Mouse (Mus musculus) liver, embryonic 14.5 days (tissue): ENCODE data around the gene Atp1a4. TPM values are rescaled to one million over a fixed set of nuclear protein-coding genes. Genes with fewer than 3 reads are reported as not detected.

Experiments used
- ATAC-seq: fragments of 200-750 bp; cut with Nextera tagmentation; 2 replicates; pipeline ENCODE4 v1.8.0; 2017; ENCODE audit warnings: moderate number of reproducible peaks, mild to moderate bottlenecking, moderate library complexity; ENCODE audit not compliant: insufficient read depth
- DNase-seq, 3 experiments: peaks; one replicate each; pipeline ENCODE4 v3.0.0-alpha.2; 2012 to 2013; ENCODE audit warnings: low read depth in 3 of 3, low spot score in 3 of 3
- H3K27ac ChIP-seq: fragments of 300-500 bp; sonication (generic); 2 replicates; pipeline ENCODE4 v1.5.1; 2014; ENCODE audit warnings: moderate library complexity, mild to moderate bottlenecking, control low read depth, inconsistent platforms
- H3K27me3 ChIP-seq: fragments of 300-500 bp; sonication (generic); 2 replicates; pipeline ENCODE4 v1.6.1; 2014; ENCODE audit warnings: mild to moderate bottlenecking, low read length, moderate library complexity; ENCODE audit not compliant: control insufficient read depth, insufficient read depth
- H3K36me3 ChIP-seq: fragments of 300-500 bp; sonication (generic); replicated peaks from 2 replicates; pipeline ENCODE4 v1.6.1; 2014; ENCODE audit warnings: low read depth; ENCODE audit not compliant: control insufficient read depth, insufficient read depth
- H3K4me1 ChIP-seq, 2 experiments: fragments of 200-500 bp in 1 of 2; fragments of 300-500 bp in 1 of 2; sonication (generic) in 1 of 2; replicated peaks; 2 replicates each; pipeline ENCODE4 v1.6.1; 2012 to 2014; ENCODE audit warnings: antibody characterized with exemption in 1 of 2, inconsistent platforms in 1 of 2, low read length in 1 of 2; ENCODE audit not compliant: control insufficient read depth in 2 of 2, insufficient read depth in 2 of 2
- H3K4me2 ChIP-seq: fragments of 300-500 bp; sonication (generic); 2 replicates; pipeline ENCODE4 v1.6.1; 2014; ENCODE audit warnings: low read depth, mild to moderate bottlenecking, control low read depth, moderate library complexity
- H3K4me3 ChIP-seq, 2 experiments: fragments of 200-500 bp in 1 of 2; fragments of 300-500 bp in 1 of 2; sonication (generic) in 1 of 2; 2 replicates each; pipeline ENCODE4 v1.5.1; 2012 to 2014; ENCODE audit warnings: low read depth in 2 of 2, low read length in 2 of 2, mild to moderate bottlenecking in 2 of 2, control low read depth in 1 of 2, inconsistent platforms in 1 of 2, moderate library complexity in 1 of 2; ENCODE audit not compliant: insufficient read depth in 1 of 2
- H3K9ac ChIP-seq: fragments of 300-500 bp; sonication (generic); replicated peaks from 2 replicates; pipeline ENCODE4 v1.6.1; 2014; ENCODE audit warnings: mild to moderate bottlenecking, control low read depth, moderate library complexity
- H3K9me3 ChIP-seq: fragments of 300-500 bp; sonication (generic); 2 replicates; pipeline ENCODE4 v1.6.1; 2016; ENCODE audit warnings: low read length, mixed read lengths; ENCODE audit not compliant: control insufficient read depth
- CTCF ChIP-seq: IDR thresholded peaks from 2 replicates; pipeline ENCODE4 v1.5.1; 2016; ENCODE audit warnings: antibody characterized with exemption, low read depth, control low read depth
- EP300 ChIP-seq: IDR thresholded peaks from 2 replicates; pipeline ENCODE4 v1.6.1; 2016; ENCODE audit warnings: antibody characterized with exemption, low read depth
- WGBS: fragments of 180-500 bp; shearing (Covaris S2); extraction: QIAGEN DNeasy Blood & Tissue Kit; methylation state at CpG from one replicate; pipeline ENCODE4 v1.1.7; 2014; ENCODE audit not compliant: insufficient replicate concordance; 5-methylcytosine and 5-hydroxymethylcytosine counted together
- polyA plus RNA-seq, 2 experiments: library from polyadenylated mRNA; depleted of rRNA in 1 of 2; stranded (reverse) in 1 of 2; unstranded in 1 of 2; fragments of >200 nt; fragmentation: Nextera tagmentation in 1 of 2; extraction: Ambion mirVana in 1 of 2; gene quantifications; 2 replicates each; pipeline versions ENCODE4 v1.2.1 to v1.2.3; 2012 to 2014

The Atp1a4 gene
- polyA plus RNA-seq, 2 experiments: 0.01 TPM; not detected in 1

GRCm38 (mm10) chr1:172293449-172293848, 35.2 kb upstream of the Atp1a4 start:
- no peak overlapping the region for H3K9ac ChIP-seq
- H3K4me3 ChIP-seq: no peak overlapping the region
- no peaks in the 10 kb centered on the region for H3K36me3 ChIP-seq
- H3K9me3 ChIP-seq: no peaks in the 10 kb centered on the region
- ATAC-seq: no peak
- no peak for DNase-seq
- no peak overlapping the region for H3K27ac ChIP-seq
- WGBS: 69% methylated on average over 11 of the region's 11 CpGs
- H3K27me3 ChIP-seq: peaks cover 3% of the 10 kb centered on the region; the same call in 1 of the 2 replicates
- H3K4me2 ChIP-seq: no peak overlapping the region
- no peak for TF ChIP-seq CTCF
- no peak for TF ChIP-seq EP300
- H3K4me1 ChIP-seq: no peaks in the 10 kb centered on the region

GRCm38 (mm10) chr1:172292880-172293279, 34.7 kb upstream of the Atp1a4 start:
- Histone ChIP-seq H3K27ac (no peak overlapping the region), H3K9ac (no peak overlapping the region), H3K36me3 (no peaks in the 10 kb centered on the region), H3K4me1 (no peaks in the 10 kb centered on the region), H3K4me3 (no peak overlapping the region), H3K4me2 (no peak overlapping the region), H3K27me3 (peaks cover 2% of the 10 kb centered on the region; the same call in 1 of the 2 replicates), H3K9me3 (no peaks in the 10 kb centered on the region)
- 72% methylated on average over 2 of the region's 2 CpGs for WGBS
- DNase-seq (no peak), ATAC-seq (no peak)
- no peak for TF ChIP-seq CTCF
- TF ChIP-seq EP300: no peak

GRCm38 (mm10) chr1:172289617-172289946, 31.4 kb upstream of the Atp1a4 start:
- no peaks in the 10 kb centered on the region for H3K36me3 ChIP-seq
- 37% methylated on average over 3 of the region's 3 CpGs for WGBS
- no peaks in the 10 kb centered on the region for H3K9me3 ChIP-seq
- TF ChIP-seq CTCF: no peak
- no peak for TF ChIP-seq EP300
- H3K9ac ChIP-seq: no peak overlapping the region
- no peak overlapping the region for H3K4me2 ChIP-seq
- no peak for ATAC-seq
- H3K27ac ChIP-seq: no peak overlapping the region
- H3K4me3 ChIP-seq: no peak overlapping the region
- H3K27me3 ChIP-seq: no peaks in the 10 kb centered on the region
- no peaks in the 10 kb centered on the region for H3K4me1 ChIP-seq
- DNase-seq: no peak

- 71% methylated on average over 11 of the region's 11 CpGs for WGBS
- no peak overlapping the region for H3K4me3 ChIP-seq
- ATAC-seq (no peak), DNase-seq (no peak)
- no peak overlapping the region for H3K4me2 ChIP-seq
- H3K9me3 ChIP-seq: no peaks in the 10 kb centered on the region
- H3K9ac ChIP-seq: no peak overlapping the region
- TF ChIP-seq EP300 (no peak), CTCF (no peak)
- no peaks in the 10 kb centered on the region for H3K36me3 ChIP-seq
- H3K27ac ChIP-seq: no peak overlapping the region
- no peaks in the 10 kb centered on the region for H3K27me3 ChIP-seq
- no peaks in the 10 kb centered on the region for H3K4me1 ChIP-seq
These were observed 30.8 kb upstream of the Atp1a4 start for GRCm38 (mm10) chr1:172288900-172289616.

DNA sequence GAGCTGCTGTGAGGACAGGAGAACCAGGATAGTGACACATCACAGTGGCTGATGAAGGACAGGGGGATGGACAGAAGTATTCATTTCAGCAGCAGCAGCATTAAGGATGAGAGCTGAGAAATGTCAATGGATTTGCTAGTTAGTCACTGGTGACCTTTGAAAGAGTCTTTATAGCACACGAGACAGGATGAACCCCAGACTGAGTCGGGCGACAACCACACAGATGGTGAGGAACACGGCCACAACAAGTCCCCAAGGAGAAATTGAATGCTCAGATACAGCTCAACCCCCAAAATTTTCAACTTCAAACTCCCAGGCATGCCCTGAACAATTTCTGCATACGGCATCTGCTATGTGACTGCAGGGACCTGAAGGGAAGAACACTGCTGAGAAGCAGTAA, 28.5 kb upstream of the Atp1a4 start:
- no peak for DNase-seq
- no peak overlapping the region for H3K9ac ChIP-seq
- H3K36me3 ChIP-seq: no peaks in the 10 kb centered on the region
- H3K4me1 ChIP-seq: no peaks in the 10 kb centered on the region
- H3K9me3 ChIP-seq: no peaks in the 10 kb centered on the region
- no peak overlapping the region for H3K4me3 ChIP-seq
- TF ChIP-seq EP300: no peak
- no peak for TF ChIP-seq CTCF
- no peak overlapping the region for H3K27ac ChIP-seq
- no peak for ATAC-seq
- H3K4me2 ChIP-seq: no peak overlapping the region
- WGBS: 73% methylated on average over 5 of the region's 5 CpGs
- no peaks in the 10 kb centered on the region for H3K27me3 ChIP-seq
